Mouse (Mus musculus) lung, adult 2 months (tissue): ENCODE results near the gene Rhoc. TPM values are rescaled to one million over a fixed set of nuclear protein-coding genes. Genes with fewer than 3 reads are reported as not detected.

Experiments
- DNase-seq: peaks from one replicate; pipeline ENCODE4 v3.0.0; 2022
- H3K4me1 ChIP-seq: fragments of 200-500 bp; 2 replicates; pipeline ENCODE4 v1.6.1; 2011; ENCODE audit warnings: low read length; ENCODE audit not compliant: control insufficient read depth, insufficient read depth
- H3K4me3 ChIP-seq: fragments of 200-500 bp; replicated peaks from 2 replicates; pipeline ENCODE3; 2011; ENCODE audit warnings: low read depth, mild to moderate bottlenecking, control low read depth, low read length; ENCODE audit errors: extremely low read depth
- CTCF ChIP-seq: fragments of 200-500 bp; IDR thresholded peaks from 2 replicates; pipeline ENCODE4 v1.5.1; 2011; ENCODE audit warnings: mild to moderate bottlenecking, low read length, control low read depth; ENCODE audit not compliant: insufficient read depth
- POLR2A ChIP-seq: fragments of 200-500 bp; IDR thresholded peaks from 2 replicates; pipeline ENCODE4 v1.6.1; 2011; ENCODE audit warnings: low read depth, mild to moderate bottlenecking, control low read depth, low read length, borderline replicate concordance; ENCODE audit errors: extremely low read depth
- WGBS: fragments of 180-500 bp; shearing (Covaris S2); methylation state at CpG from one replicate; pipeline ENCODE4 v1.1.7; 2018; 5-methylcytosine and 5-hydroxymethylcytosine counted together
- polyA plus RNA-seq: library from polyadenylated mRNA; depleted of rRNA; stranded (reverse); fragments of >200 nt; gene quantifications from 2 replicates; pipeline ENCODE4 v1.2.3, GENCODE M21; 2012

The Rhoc gene
- polyA plus RNA-seq, 1 experiment = 140 TPM

GRCm38 (mm10) chr3:104792360-104793270 lies 4.4 kb downstream of the Rhoc start:
- TF ChIP-seq CTCF = no peak
- TF ChIP-seq POLR2A = no peak
- H3K4me3 ChIP-seq = no peak overlapping the region
- peaks cover 18% of the 10 kb centered on the region for H3K4me1 ChIP-seq
- 51% methylated on average over 15 of the region's 15 CpGs for WGBS
- DNase-seq = no peak

GRCm38 (mm10) chr3:104793871-104794828 lies 6.0 kb downstream of the Rhoc start:
- WGBS = 34% methylated on average over 20 of the region's 20 CpGs
- TF ChIP-seq CTCF (no peak), POLR2A (0 out of 2 replicates have a peak, but pooled peaks have one; percentile 4)
- Histone ChIP-seq H3K4me1 (peaks cover 18% of the 10 kb centered on the region), H3K4me3 (no peak overlapping the region)
- DNase-seq = peak; percentile 84

- H3K4me3 ChIP-seq = no peak overlapping the region
- no peak for DNase-seq
- TF ChIP-seq POLR2A = no peak
- TF ChIP-seq CTCF = no peak
- 41% methylated on average over 12 of the region's 12 CpGs for WGBS
- peaks cover 18% of the 10 kb centered on the region for H3K4me1 ChIP-seq
These were observed 6.8 kb downstream of the Rhoc start for GRCm38 (mm10) chr3:104794953-104795470.

- no peak for TF ChIP-seq CTCF
- TF ChIP-seq POLR2A = no peak
- Histone ChIP-seq H3K4me3 (no peak overlapping the region), H3K4me1 (peaks cover 13% of the 10 kb centered on the region)
- 63% methylated on average over 15 of the region's 15 CpGs for WGBS
- no peak for DNase-seq
These were observed 7.6 kb downstream of the Rhoc start for GRCm38 (mm10) chr3:104795661-104796340.

- H3K4me3 ChIP-seq = no peak overlapping the region
- WGBS = 67% methylated on average over 15 of the region's 15 CpGs
- TF ChIP-seq POLR2A (no peak), CTCF (no peak)
- DNase-seq = no peak
- H3K4me1 ChIP-seq = peaks cover 12% of the 10 kb centered on the region; the same call in 1 of the 2 replicates
These were observed 8.4 kb downstream of the Rhoc start for GRCm38 (mm10) chr3:104796430-104797082.

GRCm38 (mm10) chr3:104800681-104801080 lies 12.5 kb downstream of the Rhoc start:
- WGBS = 94% methylated on average over 11 of the region's 11 CpGs
- no peak for DNase-seq
- no peaks in the 10 kb centered on the region for H3K4me1 ChIP-seq
- H3K4me3 ChIP-seq = no peak overlapping the region
- TF ChIP-seq POLR2A (no peak), CTCF (no peak)

GRCm38 (mm10) chr3:104801481-104801880 lies 13.3 kb downstream of the Rhoc start:
- no peak for DNase-seq
- no peak for TF ChIP-seq CTCF
- no peak for TF ChIP-seq POLR2A
- WGBS = 95% methylated on average over 6 of the region's 6 CpGs
- no peaks in the 10 kb centered on the region for H3K4me1 ChIP-seq
- H3K4me3 ChIP-seq = no peak overlapping the region

GRCm38 (mm10) chr3:104804312-104804711 lies 16.1 kb downstream of the Rhoc start:
- TF ChIP-seq POLR2A = no peak
- no peak for TF ChIP-seq CTCF
- H3K4me1 ChIP-seq = no peaks in the 10 kb centered on the region
- 94% methylated on average over 10 of the region's 10 CpGs for WGBS
- DNase-seq = no peak
- H3K4me3 ChIP-seq = no peak overlapping the region

- WGBS = 42% methylated on average over 9 of the region's 9 CpGs
- no peak for DNase-seq
- H3K4me1 ChIP-seq = no peaks in the 10 kb centered on the region
- H3K4me3 ChIP-seq = no peak overlapping the region
- TF ChIP-seq CTCF (no peak), POLR2A (no peak)
These were observed 17.4 kb downstream of the Rhoc start for GRCm38 (mm10) chr3:104805539-104805938.
